Mouse (Mus musculus) ES-E14 (cell line): ENCODE data around the gene Gm11172.

Experiments used
- MAFK ChIP-seq: IDR thresholded peaks from 2 replicates; pipeline ENCODE4 v1.6.1; 2014; ENCODE audit warnings: mild to moderate bottlenecking, low read depth, low read length, inconsistent platforms; ENCODE audit not compliant: insufficient read depth
- ZC3H11A ChIP-seq: IDR thresholded peaks from 2 replicates; pipeline ENCODE4 v1.6.1; 2012; ENCODE audit warnings: low read depth, mild to moderate bottlenecking, inconsistent platforms, low read length, borderline replicate concordance

DNA sequence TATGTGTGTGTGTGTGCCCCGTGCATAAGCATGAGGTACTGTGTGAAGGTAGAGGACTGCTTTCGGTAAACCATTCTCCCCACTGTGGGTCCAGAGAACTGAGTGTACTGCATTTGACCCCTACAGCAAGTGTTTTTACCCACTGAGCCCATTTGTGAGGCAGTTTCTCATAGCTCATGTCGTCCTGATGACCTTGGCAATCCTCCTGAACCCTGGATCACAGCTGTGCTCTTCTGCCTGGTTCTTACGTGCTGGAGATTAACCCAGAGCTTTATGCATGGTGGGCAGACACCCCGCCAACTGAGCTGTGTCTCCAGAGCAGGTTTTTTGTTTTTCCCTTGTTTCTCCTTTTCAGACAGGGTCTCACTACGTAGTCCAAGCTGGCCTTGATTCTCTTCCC lies 33.2 kb downstream of the Gm11172 start:
- TF ChIP-seq ZC3H11A (no peak), MAFK (no peak)
